Mouse (Mus musculus) heart, adult 2 months (tissue): ENCODE results near the gene Gpr161.

ENCODE experiments used
- CTCF ChIP-seq: fragments of 200-600 bp; IDR thresholded peaks from 2 replicates; pipeline ENCODE4 v1.8.1; 2022; ENCODE audit warnings: antibody characterized with exemption, mild to moderate bottlenecking, moderate library complexity
- POLR2A ChIP-seq: fragments of 200-500 bp; IDR thresholded peaks from 2 replicates; pipeline ENCODE4 v1.6.1; 2011; ENCODE audit warnings: mild to moderate bottlenecking, low read depth, low read length, control low read depth; ENCODE audit not compliant: insufficient read depth

DNA sequence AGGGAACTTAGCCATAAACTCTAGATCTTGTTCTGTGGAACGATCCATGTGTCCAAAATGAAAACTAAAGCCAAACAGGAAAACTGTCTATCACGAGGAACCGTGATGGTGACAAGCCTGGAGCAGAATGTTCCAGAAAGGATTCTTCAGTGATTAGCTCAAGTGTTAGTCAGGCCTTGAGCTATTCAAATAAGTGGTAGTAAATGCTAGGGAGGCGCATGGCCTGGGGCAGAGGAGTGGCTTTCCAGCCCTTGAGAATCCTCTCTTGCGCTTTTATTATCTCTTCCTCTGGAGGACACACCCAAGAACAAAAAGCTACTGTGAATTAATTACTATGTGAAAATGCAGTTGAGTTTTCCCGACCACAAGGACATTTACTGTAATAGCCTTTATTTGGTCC lies 4.0 kb upstream of the Gpr161 start:
- TF ChIP-seq CTCF: no peak
- no peak for TF ChIP-seq POLR2A
